Mouse (Mus musculus) right cerebral cortex, postnatal 10 days (tissue): ENCODE measurements at regions not wholly inside any gene's neighbourhood (a gene's known extent, or its start where the extent isn't known, plus 50 kb on each side); places are given as distances from the start of the nearest gene placed in this dataset.

Source experiments
- DNase-seq, 2 experiments: peaks; one replicate each; pipeline ENCODE4 v3.0.0; 2021; ENCODE audit warnings: low spot score in 2 of 2

DNA sequence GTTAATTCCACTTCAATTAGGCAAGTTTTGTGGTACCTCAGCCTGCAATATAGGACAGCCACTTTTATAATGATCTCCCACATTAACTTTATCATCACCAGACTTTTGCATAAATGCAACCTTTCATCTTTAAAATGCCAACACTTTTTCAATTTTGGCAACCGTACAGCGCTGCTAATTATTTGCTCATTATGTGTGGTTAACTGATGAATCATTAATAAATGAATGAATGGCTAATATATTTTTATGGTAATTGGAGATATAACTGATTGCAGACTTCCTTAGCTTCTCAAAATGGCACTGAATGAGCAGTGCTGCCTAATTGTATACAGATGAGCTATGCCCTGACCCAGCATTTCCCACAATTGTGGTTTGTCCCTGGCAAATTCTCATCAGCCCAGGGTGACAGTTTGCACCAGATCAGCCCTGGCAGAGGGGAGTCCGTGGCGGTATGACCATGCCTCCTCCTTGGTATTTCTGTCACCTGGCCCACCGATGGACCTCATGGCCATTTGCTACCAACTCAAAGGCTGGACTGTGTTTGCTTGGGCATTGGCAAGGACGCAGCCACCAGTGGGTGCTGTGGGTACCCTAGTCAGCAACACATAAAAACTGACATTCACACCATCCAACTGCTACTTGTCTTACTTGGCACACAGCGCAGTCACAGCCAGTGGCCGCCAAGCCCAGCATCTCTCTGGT is 173.7 kb upstream of the Lmo4 start:
- DNase-seq = peak in 1 of 2 experiments; percentile 35

DNA sequence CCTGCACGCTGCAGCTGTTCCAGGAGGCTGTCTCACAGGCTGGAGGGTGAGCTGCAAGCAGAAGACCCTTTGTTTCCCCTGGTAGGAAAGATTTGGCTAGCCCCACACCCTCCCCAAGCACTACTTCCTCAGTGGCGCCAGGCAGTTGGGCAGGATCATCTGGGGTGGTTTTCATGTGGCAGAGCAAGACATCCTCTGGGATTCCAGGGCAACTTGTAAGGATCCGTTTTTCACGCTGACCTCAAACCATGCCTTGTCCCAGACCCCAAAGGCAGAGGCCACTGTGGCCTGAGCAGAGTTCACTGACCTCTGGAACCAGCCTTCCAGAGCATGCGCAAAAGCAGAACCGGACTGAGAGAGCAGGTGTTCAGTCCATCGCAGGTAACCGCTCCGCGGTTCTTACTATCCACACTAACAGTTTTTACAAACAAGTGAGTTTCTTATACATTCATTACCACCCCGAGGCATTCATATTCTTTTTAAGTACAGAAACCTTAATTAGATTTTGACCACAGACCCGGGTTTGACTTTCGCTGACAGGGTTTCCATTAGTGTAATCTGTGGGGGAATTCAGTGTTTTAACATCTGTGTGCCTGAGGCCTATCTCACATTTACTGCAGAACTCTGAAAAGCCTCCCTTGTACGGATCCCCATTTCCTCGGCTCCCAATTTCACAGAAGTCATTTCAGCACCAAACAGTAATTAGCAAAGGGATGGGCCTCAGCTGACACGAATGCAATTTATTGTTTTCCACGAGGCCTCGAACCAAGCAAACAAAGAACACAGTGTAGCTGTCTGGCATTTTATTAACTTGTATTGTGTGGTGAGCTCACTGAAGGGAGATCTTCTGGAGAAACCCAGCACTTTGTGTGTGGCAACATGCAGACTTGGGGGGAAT is 172.9 kb upstream of the Lmo4 start:
- peak in 1 of 2 experiments; percentile 33 for DNase-seq

DNA sequence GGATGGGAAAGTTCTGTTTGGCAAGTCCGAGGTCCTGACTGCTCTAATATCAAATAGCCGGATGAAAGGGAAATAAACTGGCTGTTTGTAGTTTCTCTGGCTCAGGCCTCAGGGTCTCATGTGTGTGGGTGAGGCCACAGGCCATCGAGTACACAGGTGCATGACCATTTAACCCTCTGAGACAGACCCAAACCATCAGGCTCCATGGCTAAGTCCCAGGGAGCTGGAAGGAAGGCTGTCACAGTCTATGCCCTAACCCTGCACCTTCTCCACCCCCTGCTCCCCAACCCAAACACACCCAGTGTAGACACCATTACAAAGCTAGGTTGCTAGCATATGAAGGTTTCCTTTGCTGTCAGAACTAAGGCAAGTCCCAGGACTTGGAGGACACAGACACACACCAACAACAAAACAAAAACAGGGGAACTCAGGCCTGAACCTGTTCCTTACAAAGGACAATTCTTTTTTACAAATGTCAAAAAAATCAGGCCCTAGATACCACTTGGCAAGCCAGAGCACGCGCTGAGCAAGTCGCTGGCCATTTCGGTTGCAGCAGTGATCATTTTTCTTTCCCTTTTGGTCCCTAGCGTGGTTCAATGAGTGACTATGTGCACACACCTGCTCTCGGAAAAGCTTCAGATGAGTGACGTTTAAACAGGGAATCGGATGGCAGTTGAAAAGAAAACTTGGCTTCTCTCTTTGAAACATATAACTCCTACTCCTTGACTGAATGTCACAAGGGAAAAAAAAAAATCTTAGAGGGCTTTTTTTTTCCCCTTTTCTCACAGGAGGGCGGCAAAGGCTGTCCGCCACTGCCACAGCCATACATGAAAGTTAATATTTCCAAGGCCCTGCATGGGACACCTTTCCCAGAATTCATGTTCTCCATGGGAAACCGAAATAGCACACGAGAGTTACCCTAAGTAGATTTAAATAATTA is 171.7 kb upstream of the Lmo4 start:
- no peak for DNase-seq

DNA sequence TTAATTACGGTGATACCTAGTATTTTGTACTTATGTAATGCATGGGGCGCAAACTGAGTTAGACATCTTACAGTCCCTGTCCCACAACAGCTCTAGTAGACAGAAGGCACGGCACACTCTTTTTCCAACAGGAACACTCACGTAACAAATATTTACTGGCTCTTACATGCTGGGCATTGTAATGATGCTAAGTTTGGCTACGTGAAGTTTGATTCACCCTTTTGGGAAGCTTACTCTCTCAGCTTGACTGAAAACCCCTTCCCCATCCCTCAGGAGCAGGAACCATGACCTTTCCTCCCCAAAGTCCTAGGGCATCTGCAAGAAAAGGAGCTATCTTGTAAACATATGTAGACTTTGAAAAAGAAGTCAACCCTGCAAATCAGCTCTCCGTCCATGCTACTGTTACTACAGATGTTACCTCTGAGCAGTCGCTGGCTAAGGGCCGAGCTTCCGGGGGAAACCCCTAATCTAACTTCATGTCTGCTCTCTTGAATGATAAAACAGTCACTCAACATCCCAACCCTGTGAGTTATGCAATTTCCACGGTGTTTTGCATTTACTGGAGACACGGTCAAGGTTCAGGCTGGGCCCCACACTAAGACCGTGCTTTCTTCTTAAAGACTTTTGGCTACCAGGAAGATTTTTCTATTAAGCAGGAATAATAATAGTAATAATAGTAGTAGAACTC is 170.8 kb upstream of the Lmo4 start:
- no peak for DNase-seq

DNA sequence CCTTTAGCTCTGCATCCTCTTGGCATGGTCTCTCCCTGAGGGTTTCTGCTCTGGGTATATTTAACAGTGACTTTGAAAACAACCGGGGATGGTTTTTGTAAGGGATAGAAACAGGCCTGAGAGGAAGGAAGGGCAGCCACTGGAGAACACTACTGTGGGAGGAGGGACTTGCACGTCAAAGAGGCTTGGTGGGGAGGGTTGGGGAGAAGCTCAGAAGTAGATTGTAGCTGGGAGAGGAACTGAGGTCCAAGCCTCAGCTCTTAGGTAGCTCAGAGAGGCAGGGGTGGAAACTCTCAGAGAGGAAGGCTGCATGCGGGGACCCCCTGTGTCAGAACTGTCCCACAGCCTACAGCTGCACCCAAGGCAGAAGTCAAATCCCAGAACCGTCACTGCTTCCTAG is 163.3 kb upstream of the Lmo4 start:
- no peak for DNase-seq

DNA sequence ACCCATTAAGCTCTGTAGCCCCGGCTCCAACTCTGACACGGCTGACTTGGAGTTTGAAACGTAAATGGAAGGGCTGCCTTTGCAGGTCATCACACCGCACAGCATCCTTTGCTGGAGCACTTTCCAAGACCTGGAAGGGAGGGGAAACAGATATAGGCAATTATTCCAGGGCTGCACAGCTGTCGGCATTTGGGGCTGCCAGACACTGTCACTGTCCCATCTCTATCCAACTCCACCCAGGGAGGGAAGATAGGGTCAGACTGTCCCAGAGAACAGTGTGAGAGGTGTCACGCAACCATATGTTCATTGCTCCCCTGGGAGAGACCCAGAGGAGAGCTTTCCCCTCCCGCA is 162.7 kb upstream of the Lmo4 start:
- no peak for DNase-seq

DNA sequence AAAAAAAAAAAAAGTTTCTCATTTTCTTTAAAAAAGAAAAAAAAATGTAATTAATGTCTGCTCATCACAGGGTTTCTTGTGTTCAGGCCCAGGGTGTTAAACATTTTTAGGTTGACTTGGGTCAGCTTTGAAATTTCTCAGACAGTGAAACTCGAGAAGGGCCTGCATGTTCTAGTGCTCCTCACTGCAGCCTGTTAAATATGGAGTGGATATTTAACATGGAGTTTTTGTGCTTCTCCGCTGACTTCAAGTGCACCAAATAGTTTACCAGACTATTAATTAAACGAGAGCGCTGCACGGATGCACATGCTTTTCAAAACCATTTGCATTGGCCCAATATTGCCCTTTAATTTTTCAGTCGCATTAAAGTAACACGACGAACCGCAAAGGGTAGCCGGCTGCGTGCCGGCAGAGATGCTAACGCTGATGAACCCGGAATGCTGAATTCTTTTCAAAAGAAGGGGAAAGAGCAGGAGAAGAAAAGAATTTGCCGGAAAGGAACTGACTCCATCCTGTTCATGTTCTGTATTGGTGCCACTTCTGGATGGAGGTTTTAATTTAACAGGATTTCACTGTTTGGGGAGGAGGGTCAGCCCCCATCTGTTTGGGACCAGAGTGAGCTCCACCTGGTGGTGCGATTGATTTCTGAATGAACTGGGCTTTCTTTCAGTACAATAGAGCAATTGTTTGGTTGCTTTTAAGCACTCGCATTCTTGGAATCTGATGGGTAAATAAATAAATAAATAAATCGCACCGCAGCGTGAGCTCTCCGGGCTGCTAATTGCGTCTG is 162.2 kb upstream of the Lmo4 start:
- DNase-seq = peak; percentile 46

DNA sequence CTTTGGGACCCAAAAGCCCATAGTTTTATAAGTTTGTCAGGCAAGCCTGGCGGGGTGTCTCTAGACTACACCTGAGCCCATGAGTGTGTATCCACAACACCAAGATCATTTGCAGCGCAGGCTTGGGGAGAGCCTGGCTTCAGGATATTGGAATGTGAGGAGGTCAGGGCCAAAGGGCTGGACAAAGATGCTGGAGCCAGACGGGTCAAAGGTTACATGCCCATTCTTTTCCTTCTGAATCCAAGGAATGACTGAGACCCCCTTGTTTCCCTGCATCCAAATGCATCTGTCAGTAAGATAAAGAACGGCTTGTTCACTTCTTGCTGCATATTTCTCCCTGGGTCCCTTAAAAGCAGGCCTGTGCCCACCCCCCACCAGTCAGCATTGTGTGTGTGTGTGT is 160.9 kb upstream of the Lmo4 start:
- no peak for DNase-seq

DNA sequence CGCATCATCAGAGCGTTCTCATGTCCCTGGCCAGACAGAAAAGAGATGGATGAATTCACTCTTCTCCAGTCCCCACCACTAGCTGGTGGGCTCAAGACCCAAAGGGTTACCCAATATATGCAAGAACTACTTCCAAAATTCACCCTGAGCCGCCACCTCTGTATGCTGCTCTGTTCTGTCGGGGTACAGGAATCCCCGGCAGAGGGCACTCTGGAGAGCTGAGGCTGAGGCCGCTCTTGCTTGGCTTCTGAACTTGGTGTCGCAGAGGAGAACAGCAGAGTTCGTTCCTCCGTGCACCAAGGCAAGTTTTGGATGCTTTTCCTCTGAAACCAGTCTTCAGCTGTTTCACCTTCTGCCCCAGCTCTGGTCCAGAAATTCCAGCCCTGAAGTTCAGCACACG is 157.5 kb upstream of the Lmo4 start:
- peak in 1 of 2 experiments; percentile 60 for DNase-seq

DNA sequence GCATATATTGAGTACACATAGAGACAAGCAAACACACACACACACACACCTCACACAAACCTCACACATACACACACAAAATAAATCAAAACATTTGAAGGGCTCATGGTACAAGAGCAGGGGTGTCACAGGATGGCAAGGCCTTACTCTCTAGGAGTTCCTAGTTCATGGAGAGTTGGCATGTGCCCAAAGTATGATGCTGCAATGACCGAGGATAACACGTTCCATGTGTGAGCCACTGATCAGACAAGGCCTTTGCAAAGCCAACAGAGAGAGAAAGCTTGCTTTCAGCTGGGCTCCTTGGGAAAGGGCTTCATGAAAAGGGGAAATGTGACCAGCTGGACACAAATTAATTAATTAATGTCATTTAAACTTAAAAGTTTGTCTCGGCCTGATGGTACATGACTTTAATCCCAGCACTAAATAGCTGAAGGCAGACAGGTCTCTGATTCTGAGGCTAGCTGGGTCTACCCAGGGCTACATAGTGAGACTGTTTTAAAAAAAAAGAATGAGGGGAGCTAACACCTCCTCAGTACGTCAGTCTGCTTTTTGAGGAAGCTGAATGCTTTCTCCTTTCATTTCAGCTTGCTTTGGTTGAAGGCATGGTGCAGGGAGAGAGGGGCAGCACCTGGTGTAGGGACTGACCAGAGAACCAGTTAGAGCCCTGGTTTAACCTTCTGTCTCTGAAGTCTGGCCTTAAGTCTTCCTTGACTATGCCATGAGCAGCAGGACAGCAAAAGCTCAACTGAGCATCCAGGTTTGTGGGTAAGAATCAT is 156.4 kb upstream of the Lmo4 start:
- no peak for DNase-seq

DNA sequence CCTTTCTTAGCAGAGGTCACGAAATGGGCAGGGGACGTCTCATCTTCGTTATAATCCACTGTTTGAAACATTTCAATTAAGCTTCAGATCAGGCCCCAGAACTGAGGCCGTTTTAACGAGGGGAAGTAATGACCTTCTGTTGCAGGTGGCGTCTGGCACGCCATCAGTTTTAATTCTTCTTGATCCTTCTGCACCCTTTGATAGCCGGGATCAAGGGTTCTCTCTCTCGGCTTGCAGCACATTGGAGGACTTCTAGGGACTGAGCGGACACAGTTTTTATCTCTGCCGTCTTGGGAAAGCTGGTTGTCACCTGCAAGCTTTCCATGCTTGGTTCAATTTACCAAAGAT is 151.9 kb upstream of the Lmo4 start:
- DNase-seq = no peak

DNA sequence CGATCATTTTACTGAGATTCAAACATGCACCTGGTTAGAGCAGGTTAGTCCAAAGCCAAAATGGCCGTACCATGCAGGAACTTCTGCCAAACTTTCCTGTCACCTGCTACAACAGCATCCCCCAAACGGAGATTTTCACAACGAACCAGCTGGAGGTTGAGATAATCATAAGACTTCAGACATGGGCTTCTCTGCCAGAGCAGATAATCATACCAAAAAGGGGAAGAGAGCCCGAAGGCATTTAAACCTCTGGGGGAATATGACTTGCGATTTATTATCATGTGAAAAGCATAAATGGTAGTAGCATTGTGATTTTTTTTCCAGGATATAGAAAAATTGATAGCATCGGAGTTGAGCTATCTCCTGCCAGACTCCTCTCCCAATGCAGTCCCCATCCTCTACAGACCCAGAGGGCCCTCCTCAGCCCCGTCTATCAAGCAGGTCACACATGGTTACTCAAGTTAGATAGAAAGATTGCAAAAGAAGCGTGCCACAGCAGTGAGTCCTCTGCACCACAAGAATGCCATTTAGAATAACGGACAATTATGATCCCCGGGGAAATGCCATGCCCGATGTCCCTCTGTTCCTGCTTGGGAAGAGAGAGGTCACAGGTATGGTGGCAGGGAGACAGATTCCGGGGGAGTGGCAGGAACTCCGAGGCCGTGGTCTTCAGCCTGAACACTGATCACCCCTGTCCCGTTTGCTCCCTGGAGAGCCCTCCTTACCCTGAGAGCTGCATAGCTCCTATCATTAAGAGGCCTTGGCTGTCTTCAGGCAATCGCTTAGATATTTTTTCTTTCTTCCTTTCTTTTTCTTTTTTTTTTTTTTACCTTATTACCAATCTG is 151.3 kb upstream of the Lmo4 start:
- DNase-seq = no peak

DNA sequence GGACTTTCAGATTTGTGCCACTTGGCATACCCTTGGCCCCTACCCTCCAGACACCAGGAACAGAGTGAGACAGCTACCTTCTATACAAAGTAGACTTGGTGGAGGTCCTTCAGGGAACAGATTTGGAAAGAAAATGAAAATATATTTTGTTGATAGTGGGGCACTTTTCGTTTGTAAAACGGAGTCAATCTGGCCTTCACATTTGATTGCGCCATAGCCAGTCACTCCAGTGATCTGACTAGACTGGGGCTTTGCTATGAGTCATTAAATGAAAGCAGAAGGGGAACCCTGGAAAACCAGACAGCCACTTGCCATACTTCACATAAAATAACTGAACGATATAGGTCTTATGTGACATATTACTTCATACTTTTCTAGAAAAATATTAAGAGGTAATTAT is 147.5 kb upstream of the Lmo4 start:
- DNase-seq = no peak

DNA sequence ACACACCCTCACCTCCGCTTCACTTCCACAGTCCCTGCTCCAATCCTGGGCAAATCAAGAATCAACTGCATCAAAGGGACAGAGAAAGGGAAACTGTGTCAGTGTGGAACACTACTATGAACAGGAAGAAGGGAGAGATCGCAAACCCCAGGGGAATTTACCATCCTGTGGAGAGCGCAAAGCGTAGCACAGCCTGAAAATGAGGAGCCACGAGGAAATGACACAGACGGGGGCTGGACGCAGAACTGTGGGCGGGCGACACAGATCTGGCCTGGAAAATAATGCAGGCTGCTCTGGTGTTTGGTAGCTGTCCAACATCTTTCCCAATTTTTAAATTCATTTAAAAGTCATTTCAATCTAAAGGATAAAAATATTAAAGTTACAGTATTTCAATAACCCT is 143.4 kb upstream of the Lmo4 start:
- DNase-seq = no peak

DNA sequence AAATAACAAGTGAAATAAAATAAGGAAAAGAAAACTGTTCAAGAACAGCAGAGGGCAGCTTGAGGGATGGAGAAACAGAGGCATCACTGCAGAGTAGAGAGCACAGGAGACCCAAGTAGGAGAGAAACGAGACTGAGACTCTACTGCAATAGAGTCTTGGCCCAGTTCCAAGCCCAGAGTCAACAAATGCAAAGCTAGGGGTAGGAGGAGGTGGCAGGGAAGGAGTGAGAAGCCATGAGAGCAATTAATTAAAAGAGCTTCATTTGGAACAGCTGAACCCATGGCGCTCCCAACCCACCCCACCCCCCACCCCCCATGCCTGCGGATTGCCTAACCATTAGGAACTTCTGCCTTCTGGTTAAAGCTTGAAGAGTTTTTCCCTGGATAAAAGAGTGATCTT is 130.2 kb upstream of the Lmo4 start:
- DNase-seq = no peak

DNA sequence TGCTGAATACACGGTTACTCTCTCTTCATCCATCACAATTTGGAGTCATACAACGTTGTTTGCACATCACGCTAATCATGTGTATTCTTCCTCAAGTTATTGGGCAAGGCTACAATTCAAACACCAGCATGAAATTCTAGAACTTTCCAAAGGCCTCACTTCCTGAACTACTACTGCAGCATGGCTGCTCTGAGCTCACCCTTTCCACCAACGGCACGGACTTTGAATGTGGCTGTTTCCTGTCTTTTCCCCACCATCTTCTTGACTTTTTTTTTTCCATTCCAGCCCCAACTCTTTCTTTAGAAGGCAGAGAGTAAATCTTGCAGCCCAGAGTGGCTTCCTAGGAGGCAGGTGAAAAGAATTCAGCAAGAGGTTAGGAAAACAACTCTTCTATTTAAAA is 129.2 kb upstream of the Lmo4 start:
- DNase-seq = no peak

DNA sequence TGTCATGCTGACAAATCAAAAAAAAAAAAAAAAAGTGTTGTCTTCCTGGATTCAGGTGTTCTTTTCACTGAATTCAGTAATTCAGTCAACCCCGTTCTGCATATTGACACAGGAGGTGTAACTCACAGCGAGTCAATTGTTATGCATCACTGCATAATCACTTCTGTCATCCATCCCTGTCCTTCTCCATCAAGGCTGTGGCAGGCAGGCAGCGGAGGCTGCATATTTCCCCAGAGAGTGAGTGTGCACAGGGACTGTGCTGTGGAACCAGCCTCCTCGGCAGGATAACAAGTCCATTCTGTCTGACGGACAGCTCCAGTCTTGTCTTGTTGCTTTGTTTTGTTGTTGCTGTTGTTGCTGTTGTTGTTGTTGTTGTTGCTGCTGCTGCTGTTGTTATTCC is 127.3 kb upstream of the Lmo4 start:
- no peak for DNase-seq

DNA sequence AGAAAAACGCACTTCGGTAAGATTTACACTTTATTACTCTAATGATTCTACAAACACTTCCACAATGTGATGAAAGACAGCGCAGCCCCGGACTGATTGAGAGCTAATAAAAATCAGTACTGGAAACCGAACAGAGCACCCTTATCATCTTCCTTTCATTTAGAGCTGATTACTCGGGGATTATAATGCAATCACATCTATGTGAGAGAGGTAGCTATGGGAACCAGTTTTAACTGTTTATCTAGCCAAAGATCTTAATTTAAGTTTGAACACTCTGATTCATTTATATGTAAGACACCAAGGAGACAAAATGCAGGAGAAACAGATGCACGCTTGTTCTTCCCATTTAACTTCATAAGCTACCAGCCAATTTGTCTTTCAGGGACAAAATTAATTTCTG is 124.1 kb upstream of the Lmo4 start:
- no peak for DNase-seq

DNA sequence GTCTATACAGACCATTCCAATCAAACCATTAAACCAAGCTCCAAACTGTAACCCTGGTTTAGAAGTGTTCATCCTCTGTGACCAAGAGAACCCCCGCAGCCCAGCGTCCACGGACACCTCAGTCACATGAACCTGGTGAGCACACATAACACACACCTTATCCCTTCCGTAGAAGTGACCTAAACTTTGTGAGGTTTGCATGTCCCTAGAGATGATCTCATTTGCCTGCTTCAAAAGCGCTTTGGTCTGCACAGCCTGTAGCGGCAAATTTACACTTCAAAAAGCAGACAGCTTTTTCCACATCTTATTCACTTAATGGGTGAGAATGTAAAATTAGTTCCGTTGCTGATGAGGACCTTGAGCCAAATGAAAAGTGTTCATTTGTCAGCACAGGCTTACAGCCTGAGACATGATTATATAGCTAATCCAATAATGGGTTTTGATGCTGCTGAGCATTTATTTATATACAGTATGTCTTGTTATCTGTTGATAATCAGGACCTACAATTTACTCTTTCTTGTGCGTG is 122.3 kb upstream of the Lmo4 start:
- DNase-seq = no peak
